Mouse (Mus musculus): ENCODE measurements around the gene Dse.

Dse gene

GRCm38 (mm10) chr10:34127392-34128378, 79.8 kb downstream of the Dse start, which contains the start of gene Calhm6:
Calhm6 (minus strand) TSS chr10:34127984.
- no peak for DNase-seq

GRCm38 (mm10) chr10:34118421-34118820, 89.1 kb downstream of the Dse start:
- DNase-seq, result no peak

- DNase-seq, result no peak
Measured at GRCm38 (mm10) chr10:34117770-34118169, 89.7 kb downstream of the Dse start.

- DNase-seq, result no peak
Measured at GRCm38 (mm10) chr10:34117131-34117530, 90.4 kb downstream of the Dse start.

GRCm38 (mm10) chr10:34111964-34112738, 95.4 kb downstream of the Dse start:
- no peak for DNase-seq

GRCm38 (mm10) chr10:34110863-34111465, 96.6 kb downstream of the Dse start:
- no peak for DNase-seq

All from cerebellum, adult 9-11 months (tissue).